Mouse (Mus musculus) MEL (cell line): ENCODE results near the gene Fbxl7.

ENCODE experiments used
- CTCF ChIP-seq, 3 experiments: IDR thresholded peaks in 2 of 3; conservative IDR thresholded peaks in 1 of 3; 2 replicates each; pipeline ENCODE4 v1.5.1; 2011 to 2012; ENCODE audit warnings: low read length in 3 of 3, low read depth in 2 of 3, mild to moderate bottlenecking in 2 of 3, improper control_type of control experiment in 1 of 3, inconsistent platforms in 1 of 3, mixed read lengths in 1 of 3, moderate library complexity in 1 of 3; ENCODE audit not compliant: control insufficient read depth in 1 of 3, insufficient read depth in 1 of 3, poor library complexity in 1 of 3, severe bottlenecking in 1 of 3
- GABPA ChIP-seq: IDR thresholded peaks from 2 replicates; pipeline ENCODE4 v1.6.1; 2012; ENCODE audit warnings: low read depth, mild to moderate bottlenecking, inconsistent platforms, low read length, improper control_type of control experiment, moderate library complexity
- GATA1 ChIP-seq: IDR thresholded peaks from 2 replicates; pipeline ENCODE4 v1.6.1; 2011; ENCODE audit warnings: low read depth, low read length, improper control_type of control experiment
- HCFC1 ChIP-seq: IDR thresholded peaks from 2 replicates; pipeline ENCODE4 v1.6.1; 2012; ENCODE audit warnings: low read depth, mild to moderate bottlenecking, inconsistent platforms, low read length, improper control_type of control experiment, moderate library complexity
- POLR2A ChIP-seq, 2 experiments: IDR thresholded peaks; 2 replicates each; pipeline ENCODE4 v1.6.1; 2011 to 2012; ENCODE audit warnings: low read length in 2 of 2, mild to moderate bottlenecking in 2 of 2, control low read depth in 1 of 2, improper control_type of control experiment in 1 of 2, low read depth in 1 of 2, moderate library complexity in 1 of 2; ENCODE audit not compliant: control insufficient read depth in 1 of 2, insufficient read depth in 1 of 2, poor library complexity in 1 of 2

GRCm38 (mm10) chr15:26867521-26867920 is 27.9 kb downstream of the Fbxl7 start:
- TF ChIP-seq GATA1 (no peak), CTCF (IDR thresholded peaks at IDR 0.05 in 2 of 3, conservative IDR thresholded peaks at IDR 0.05 in 1 of 3; ENCODE audit: control insufficient read depth in 1 of 3, insufficient read depth in 1 of 3, low read depth in 2 of 3, low read length in 3 of 3, poor library complexity in 1 of 3, severe bottlenecking in 1 of 3) (no peak), GABPA (no peak), POLR2A (IDR thresholded peaks at IDR 0.05; ENCODE audit: control insufficient read depth in 1 of 2, insufficient read depth in 1 of 2, low read depth in 1 of 2, low read length in 2 of 2, poor library complexity in 1 of 2) (no peak), HCFC1 (no peak)
